Mouse (Mus musculus): ENCODE data around the gene Parp14. TPM values are rescaled to one million over a fixed set of nuclear protein-coding genes. Genes with fewer than 3 reads are reported as not detected.

Parp14 gene
- total RNA-seq, 2 experiments from 2014 or later = 36.6 to 41.9 TPM

DNA sequence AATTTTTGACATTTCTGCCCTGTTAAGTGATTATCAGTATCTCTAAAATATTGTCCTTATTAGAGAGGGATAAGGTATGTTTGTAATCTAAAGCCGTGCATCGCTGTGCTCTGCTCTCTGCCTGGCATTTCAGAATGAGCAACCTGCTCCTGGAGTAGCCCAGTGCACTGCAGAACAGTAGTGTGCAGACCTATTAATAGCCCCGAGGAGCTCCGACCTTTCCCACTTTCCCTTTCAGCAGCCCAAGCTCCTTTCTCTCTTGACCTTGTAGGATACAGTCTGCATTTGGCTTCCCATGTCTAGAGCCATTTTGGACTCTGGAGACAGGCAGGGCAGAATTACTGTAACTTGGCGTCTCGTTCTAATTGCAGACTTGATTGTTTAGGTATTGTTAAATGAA lies 83.0 kb downstream of the Parp14 start:
- no peak for ATAC-seq (ENCODE audit: poor library complexity, severe bottlenecking)

DNA sequence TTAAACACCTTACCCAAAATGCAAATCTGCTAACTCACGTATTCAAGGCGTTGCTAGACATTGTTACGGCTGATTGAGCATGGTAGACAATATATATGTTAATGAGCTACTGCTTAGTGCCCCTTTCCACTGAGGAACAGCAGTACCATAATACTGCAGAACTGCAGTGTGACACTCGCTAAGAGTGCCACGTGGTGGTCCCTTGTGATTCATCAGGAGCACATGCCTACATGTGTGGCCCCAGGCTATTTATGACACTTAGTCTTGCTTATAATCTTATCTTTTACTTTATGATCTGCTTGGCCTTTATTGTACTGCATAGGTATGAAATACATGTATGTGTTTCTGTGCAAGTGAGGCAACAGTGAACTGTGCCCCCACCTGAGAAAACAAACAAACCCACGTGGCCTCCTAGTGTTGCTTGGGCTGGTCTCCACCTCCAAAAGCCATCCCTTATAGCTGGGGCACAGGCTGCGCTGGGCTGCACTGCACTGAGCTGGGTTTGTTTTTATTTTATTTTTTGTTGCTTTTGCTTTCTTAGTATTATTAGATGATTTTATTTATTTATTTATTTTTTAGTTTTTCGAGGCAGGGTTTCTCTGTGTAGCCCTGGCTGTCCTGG lies 83.7 kb downstream of the Parp14 start:
- no peak for ATAC-seq (ENCODE audit: poor library complexity, severe bottlenecking)

GRCm38 (mm10) chr16:35787163-35787562 lies 84.2 kb downstream of the Parp14 start:
- ATAC-seq (ENCODE audit: poor library complexity, severe bottlenecking) = no peak

- ATAC-seq (ENCODE audit: poor library complexity, severe bottlenecking) = peak; percentile 57
Observed at GRCm38 (mm10) chr16:35784134-35784725, 87.1 kb downstream of the Parp14 start.

DNA sequence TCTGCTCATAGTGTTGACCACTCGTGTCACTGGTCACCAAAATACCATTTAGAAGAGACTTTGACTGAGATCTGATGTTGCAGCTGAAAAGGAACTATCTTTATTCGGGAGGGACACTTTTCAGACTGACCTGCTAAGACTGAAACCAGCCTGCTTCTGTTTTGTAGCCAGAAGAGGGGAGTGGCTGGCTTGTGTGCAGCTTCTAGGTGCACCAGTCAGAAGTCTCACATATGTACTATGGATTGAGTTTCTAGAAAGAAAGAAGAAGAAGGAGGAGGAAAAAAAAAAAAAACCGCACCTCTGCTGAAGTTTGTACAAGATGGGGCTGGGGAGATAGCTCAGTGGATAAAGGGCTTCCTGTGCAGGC lies 88.2 kb downstream of the Parp14 start:
- peak; percentile 56 for ATAC-seq (ENCODE audit: poor library complexity, severe bottlenecking)

Other genes starting within 250 kb of the Parp14 start
- 17.8 and 23.2 TPM in 2 replicates for gene Dirc2, start 102.2 kb downstream of the Parp14 start, total RNA-seq (2015)
- 13.0 and 14.1 TPM in 2 replicates for gene Dirc2, start 102.2 kb downstream of the Parp14 start, total RNA-seq (2017)
- gene Hspbap1, start 101.2 kb downstream of the Parp14 start, total RNA-seq (2015) = 6.6 and 7.3 TPM in 2 replicates
- 6.1 and 6.7 TPM in 2 replicates for gene Hspbap1, start 101.2 kb downstream of the Parp14 start, total RNA-seq (2017)
- 25.0 and 26.3 TPM in 2 replicates for gene Parp9, start 66.9 kb upstream of the Parp14 start, total RNA-seq (2015)
- gene Parp9, start 66.9 kb upstream of the Parp14 start, total RNA-seq (2017) = 48.2 and 63.1 TPM in 2 replicates
- 32.6 and 36.5 TPM in 2 replicates for gene Dtx3l, start 67.6 kb upstream of the Parp14 start, total RNA-seq (2015)
- 50.0 and 51.3 TPM in 2 replicates for gene Dtx3l, start 67.6 kb upstream of the Parp14 start, total RNA-seq (2017)
- gene Kpna1, start 107.2 kb upstream of the Parp14 start, total RNA-seq (2015) = 36.0 and 39.1 TPM in 2 replicates
- gene Kpna1, start 107.2 kb upstream of the Parp14 start, total RNA-seq (2017) = 29.4 and 31.9 TPM in 2 replicates
- gene Wdr5b, start 169.6 kb upstream of the Parp14 start, total RNA-seq (2015) = 5.5 and 6.9 TPM in 2 replicates
- gene Wdr5b, start 169.6 kb upstream of the Parp14 start, total RNA-seq (2017) = 11.7 and 12.0 TPM in 2 replicates
- gene Fam162a, start 200.1 kb upstream of the Parp14 start, total RNA-seq (2015) = 42.3 and 54.9 TPM in 2 replicates
- gene Fam162a, start 200.1 kb upstream of the Parp14 start, total RNA-seq (2017) = 32.4 and 33.1 TPM in 2 replicates
- 24.1 and 29.0 TPM in 2 replicates for gene Ccdc58, start 200.1 kb upstream of the Parp14 start, total RNA-seq (2015)
- 26.9 and 31.5 TPM in 2 replicates for gene Ccdc58, start 200.1 kb upstream of the Parp14 start, total RNA-seq (2017)

All from megakaryocyte, adult 5-6 weeks (primary cell).